Mouse (Mus musculus) thymus, adult 2 months (tissue): ENCODE results near the gene Dock11. TPM values are rescaled to one million over a fixed set of nuclear protein-coding genes. Genes with fewer than 3 reads are reported as not detected.
A peak's percentile ranks its signal among the peaks of the same experiment; 100 is the strongest.

Experiments used
- DNase-seq: peaks from one replicate; pipeline ENCODE4 v3.0.0; 2021
- H3K27ac ChIP-seq: fragments of 200-500 bp; 2 replicates; pipeline ENCODE4 v1.5.1; 2012; ENCODE audit warnings: low read length, control low read depth; ENCODE audit not compliant: control insufficient read depth, insufficient read depth
- H3K27me3 ChIP-seq: fragments of 200-500 bp; 2 replicates; pipeline ENCODE4 v1.6.1; 2012; ENCODE audit warnings: mild to moderate bottlenecking, low read length, moderate library complexity, mixed read lengths; ENCODE audit not compliant: control insufficient read depth, insufficient read depth
- H3K36me3 ChIP-seq: fragments of 200-500 bp; 2 replicates; pipeline ENCODE4 v1.6.1; 2012; ENCODE audit warnings: mild to moderate bottlenecking, low read length, moderate library complexity; ENCODE audit not compliant: control insufficient read depth, insufficient read depth
- H3K4me1 ChIP-seq: fragments of 200-500 bp; replicated peaks from 2 replicates; pipeline ENCODE4 v1.6.1; 2012; ENCODE audit warnings: low read length; ENCODE audit not compliant: control insufficient read depth, insufficient read depth
- H3K4me3 ChIP-seq: fragments of 200-500 bp; 2 replicates; pipeline ENCODE4 v1.5.1; 2012; ENCODE audit warnings: mild to moderate bottlenecking, low read length, control low read depth, moderate library complexity; ENCODE audit not compliant: control insufficient read depth, insufficient read depth
- CTCF ChIP-seq: fragments of 200-500 bp; IDR thresholded peaks from 2 replicates; pipeline ENCODE4 v1.5.1; 2012; ENCODE audit warnings: mild to moderate bottlenecking, control low read depth, low read length, moderate library complexity, borderline replicate concordance; ENCODE audit not compliant: control insufficient read depth, poor library complexity, insufficient read depth; ENCODE audit errors: extremely low read depth
- POLR2A ChIP-seq: fragments of 200-500 bp; IDR thresholded peaks from 2 replicates; pipeline ENCODE4 v1.6.1; 2012; ENCODE audit warnings: mild to moderate bottlenecking, low read length, control low read depth, moderate library complexity; ENCODE audit not compliant: control insufficient read depth, poor library complexity, insufficient read depth; ENCODE audit errors: extremely low read depth
- WGBS: fragments of 180-500 bp; shearing (Covaris S2); methylation state at CpG from one replicate; pipeline ENCODE4 v1.1.7; 2018; 5-methylcytosine and 5-hydroxymethylcytosine counted together
- polyA plus RNA-seq: library from polyadenylated mRNA; depleted of rRNA; stranded (reverse); fragments of >200 nt; gene quantifications from 2 replicates; pipeline ENCODE4 v1.2.3, GENCODE M21; 2012

The Dock11 gene
- polyA plus RNA-seq, 1 experiment = 11.0 TPM

DNA sequence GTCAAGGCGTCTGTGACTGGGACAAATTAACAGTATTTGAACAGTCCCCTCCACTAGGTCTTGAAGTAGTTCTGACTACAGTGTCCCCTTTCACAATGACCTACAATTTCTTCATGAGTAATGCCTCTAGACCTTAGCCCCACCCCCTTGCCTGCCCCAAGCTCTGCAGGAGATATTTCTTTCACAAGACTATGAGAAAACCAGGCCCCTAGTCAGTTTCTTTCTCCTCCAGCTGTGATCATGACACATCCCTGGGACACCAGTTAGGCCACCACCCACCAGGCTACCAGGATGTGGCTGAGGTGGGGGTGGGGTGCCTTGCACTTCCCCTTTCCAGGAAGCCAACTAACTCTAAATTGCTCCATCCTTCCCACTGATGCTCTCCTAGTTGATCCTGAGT lies 194.3 kb downstream of the Dock11 start:
- 88% methylated on average over 1 of the region's 1 CpGs for WGBS
- H3K4me1 ChIP-seq = no peaks in the 10 kb centered on the region
- no peaks in the 10 kb centered on the region for H3K27me3 ChIP-seq
- TF ChIP-seq POLR2A = no peak
- TF ChIP-seq CTCF = no peak
- H3K27ac ChIP-seq = no peak overlapping the region
- no peak overlapping the region for H3K4me3 ChIP-seq
- no peaks in the 10 kb centered on the region for H3K36me3 ChIP-seq
- no peak for DNase-seq

GRCm38 (mm10) chrX:36088464-36089256 lies 200.0 kb downstream of the Dock11 start:
- DNase-seq = no peak
- Histone ChIP-seq H3K36me3 (no peaks in the 10 kb centered on the region), H3K27ac (no peak overlapping the region), H3K27me3 (no peaks in the 10 kb centered on the region), H3K4me3 (no peak overlapping the region), H3K4me1 (no peaks in the 10 kb centered on the region)
- 79% methylated on average over 6 of the region's 6 CpGs for WGBS
- TF ChIP-seq CTCF = no peak
- no peak for TF ChIP-seq POLR2A

DNA sequence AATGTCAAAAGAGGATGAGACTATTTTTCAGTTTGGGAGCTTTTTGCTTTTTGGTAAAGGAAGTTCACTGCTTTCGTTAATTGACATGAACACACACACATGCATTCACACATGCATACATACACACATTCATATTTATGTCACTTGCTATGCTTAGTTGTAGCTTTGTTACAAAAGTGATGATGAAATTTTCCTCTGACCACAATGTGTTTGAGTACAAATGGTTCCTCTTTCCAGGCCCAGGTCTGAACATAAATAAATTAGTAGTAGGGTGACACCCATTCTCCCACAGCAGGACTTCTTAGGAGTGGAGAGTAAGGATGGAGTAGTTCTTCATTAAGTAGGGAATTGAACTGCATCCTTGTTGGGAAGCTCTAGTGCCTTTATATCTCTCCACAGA lies 212.3 kb downstream of the Dock11 start:
- no peak for DNase-seq
- Histone ChIP-seq H3K27me3 (no peaks in the 10 kb centered on the region), H3K4me1 (no peaks in the 10 kb centered on the region), H3K27ac (no peak overlapping the region), H3K36me3 (no peaks in the 10 kb centered on the region), H3K4me3 (no peak overlapping the region)
- WGBS = 86% methylated on average over 1 of the region's 1 CpGs
- TF ChIP-seq POLR2A (no peak), CTCF (no peak)

- TF ChIP-seq POLR2A (no peak), CTCF (no peak)
Measured at GRCm38 (mm10) chrX:36101318-36101717, 212.7 kb downstream of the Dock11 start.

GRCm38 (mm10) chrX:36108601-36109000 lies 220.0 kb downstream of the Dock11 start:
- TF ChIP-seq CTCF = no peak
- H3K27ac ChIP-seq = no peak overlapping the region
- H3K4me1 ChIP-seq = peaks cover 8% of the 10 kb centered on the region; the same call in 1 of the 2 replicates
- no peak for DNase-seq
- H3K27me3 ChIP-seq = no peaks in the 10 kb centered on the region; the same call in 1 of the 2 replicates
- 11% methylated on average over 3 of the region's 3 CpGs for WGBS
- H3K4me3 ChIP-seq = no peak overlapping the region
- H3K36me3 ChIP-seq = no peaks in the 10 kb centered on the region

More at GRCm38 (mm10) chrX:36101318-36101717, 212.7 kb downstream of the Dock11 start:
- Histone ChIP-seq H3K4me1 (no peaks in the 10 kb centered on the region), H3K27ac (no peak overlapping the region), H3K36me3 (no peaks in the 10 kb centered on the region), H3K27me3 (no peaks in the 10 kb centered on the region), H3K4me3 (no peak overlapping the region)
- no peak for DNase-seq
- 33% methylated on average over 3 of the region's 3 CpGs for WGBS

GRCm38 (mm10) chrX:36111622-36112421 lies 223.2 kb downstream of the Dock11 start, which contains the start of gene Il13ra1:
Il13ra1 (plus strand) TSS chrX:36112110.
- DNase-seq = peak; percentile 3
- H3K36me3 ChIP-seq = no peaks in the 10 kb centered on the region
- TF ChIP-seq POLR2A (no peak), CTCF (no peak)
- WGBS = 7% methylated on average over 44 of the region's 51 CpGs
- peaks cover 8% of the 10 kb centered on the region; the same call in 1 of the 2 replicates for H3K4me1 ChIP-seq
- no peaks in the 10 kb centered on the region; the same call in 1 of the 2 replicates for H3K27me3 ChIP-seq
- H3K4me3 ChIP-seq = peak within 1 kb of the TSS; percentile 47
- H3K27ac ChIP-seq = no peak within 1 kb of the TSS; the same call in 1 of the 2 replicates

- no peak for DNase-seq
- no peaks in the 10 kb centered on the region for H3K36me3 ChIP-seq
- WGBS = 9% methylated on average over 9 of the region's 9 CpGs
- no peaks in the 10 kb centered on the region; the same call in 1 of the 2 replicates for H3K27me3 ChIP-seq
- H3K4me3 ChIP-seq = peak overlapping the region; percentile 47
- TF ChIP-seq CTCF (no peak), POLR2A (no peak)
- peaks cover 8% of the 10 kb centered on the region; the same call in 1 of the 2 replicates for H3K4me1 ChIP-seq
- no peak overlapping the region; the same call in 1 of the 2 replicates for H3K27ac ChIP-seq
Measured at GRCm38 (mm10) chrX:36112422-36112750, 223.8 kb downstream of the Dock11 start.
